Mouse (Mus musculus) CD4-positive, CD25-positive, alpha-beta regulatory T cell, adult 4 months (primary cell): ENCODE measurements around the gene 1700069L16Rik. TPM values are rescaled to one million over a fixed set of nuclear protein-coding genes. Genes with fewer than 3 reads are reported as not detected.

Source experiments
- polyA plus RNA-seq, 2 experiments: library from polyadenylated mRNA; unstranded; fragments of 100-300 nt; shearing (Covaris generic); gene quantifications; one replicate each; pipeline ENCODE4 v1.2.1; 2017

1700069L16Rik gene
- polyA plus RNA-seq, 2 experiments from 2014 or later, result not detected

Other genes starting within 250 kb of the 1700069L16Rik start
- 1 to 10 TPM; 1.4 to 1.5 TPM for gene Wscd2, start 234.4 kb downstream of the 1700069L16Rik start, polyA plus RNA-seq
- gene Cmklr1, start 74.3 kb downstream of the 1700069L16Rik start, polyA plus RNA-seq, result not detected
- gene Ficd, start 11.0 kb upstream of the 1700069L16Rik start, polyA plus RNA-seq, result 1 to 10 TPM; 3.9 to 8.6 TPM
- 10 to 100 TPM; 13.6 to 15.4 TPM for gene Sart3, start 47.7 kb upstream of the 1700069L16Rik start, polyA plus RNA-seq
- gene Iscu, start 48.0 kb upstream of the 1700069L16Rik start, polyA plus RNA-seq, result 10 to 100 TPM in 1 of 2 experiments, 1 to 10 TPM in 1; 7.1 to 10.8 TPM
- not detected for gene Tmem119, start 75.7 kb upstream of the 1700069L16Rik start, polyA plus RNA-seq
- gene Selplg, start 107.9 kb upstream of the 1700069L16Rik start, polyA plus RNA-seq, result 100 to 1,000 TPM; 473 to 498 TPM
- 10 to 100 TPM; 43.2 to 59.6 TPM for gene Coro1c, start 184.0 kb upstream of the 1700069L16Rik start, polyA plus RNA-seq